Mouse (Mus musculus) duodenum, adult 2 months (tissue): ENCODE data around the gene Cbx6. TPM values are rescaled to one million over a fixed set of nuclear protein-coding genes. Genes with fewer than 3 reads are reported as not detected.

Experiments
- polyA plus RNA-seq: library from polyadenylated mRNA; depleted of rRNA; stranded (reverse); fragments of >200 nt; gene quantifications from 2 replicates; pipeline ENCODE4 v1.2.3, GENCODE M21; 2012; ENCODE audit warnings: low replicate concordance; rRNA removed

Cbx6 gene
- polyA plus RNA-seq: 14.2 and 16.8 TPM in 2 replicates

GRCm38 (mm10) chr15:79834130-79834880 is at the start of gene Cbx6, which contains the start of gene Npcd:
TSS of gene Cbx6 (minus strand) at chr15:79834688.
TSS of gene Npcd (minus strand) at chr15:79834237.

GRCm38 (mm10) chr15:79804352-79805071 is 30.0 kb downstream of the Cbx6 start, which contains the start of gene Nptxr:
TSS of gene Nptxr (minus strand) at chr15:79804766.

GRCm38 (mm10) chr15:79777749-79778148 is 56.7 kb downstream of the Cbx6 start, which contains the start of gene Dnal4:
TSS of gene Dnal4 (minus strand) at chr15:79777849.

Other genes starting within 250 kb of the Cbx6 start
- 0.13 TPM in 1 of 2 replicates, not detected in the other for gene Dmc1, start 229.6 kb downstream of the Cbx6 start, polyA plus RNA-seq
- 0.08 and 0.22 TPM in 2 replicates for gene Fam227a, start 175.7 kb downstream of the Cbx6 start, polyA plus RNA-seq
- gene Cby1, start 175.5 kb downstream of the Cbx6 start, polyA plus RNA-seq: 7.6 and 9.6 TPM in 2 replicates
- gene Tomm22, start 163.8 kb downstream of the Cbx6 start, polyA plus RNA-seq: 16.2 and 23.5 TPM in 2 replicates
- 13.5 and 14.9 TPM in 2 replicates for gene Josd1, start 146.8 kb downstream of the Cbx6 start, polyA plus RNA-seq
- gene Gtpbp1, start 143.8 kb downstream of the Cbx6 start, polyA plus RNA-seq: 21.2 and 36.3 TPM in 2 replicates
- gene Sun2, start 92.2 kb downstream of the Cbx6 start, polyA plus RNA-seq: 18.8 and 19.8 TPM in 2 replicates
- 18.0 and 20.8 TPM in 2 replicates for gene Dnal4, start 56.8 kb downstream of the Cbx6 start, polyA plus RNA-seq
- 1.1 and 1.2 TPM in 2 replicates for gene Nptxr, start 29.9 kb downstream of the Cbx6 start, polyA plus RNA-seq
- gene Npcd, start 451 bp downstream of the Cbx6 start, polyA plus RNA-seq: 0.46 and 2.7 TPM in 2 replicates
- 7.4 and 10.7 TPM in 2 replicates for gene Apobec3, start 57.0 kb upstream of the Cbx6 start, polyA plus RNA-seq
- gene Cbx7, start 136.4 kb upstream of the Cbx6 start, polyA plus RNA-seq: 14.5 and 21.5 TPM in 2 replicates
- gene Pdgfb, start 180.3 kb upstream of the Cbx6 start, polyA plus RNA-seq: 7.5 and 8.5 TPM in 2 replicates